Mouse (Mus musculus): ENCODE results near the gene Dlg2. TPM values are rescaled to one million over a fixed set of nuclear protein-coding genes. Genes with fewer than 3 reads are reported as not detected.
A peak's percentile ranks its signal among the peaks of the same experiment; 100 is the strongest.

The Dlg2 gene
- polyA plus RNA-seq, 1 experiment from 2014 or later: 18.6 TPM

DNA sequence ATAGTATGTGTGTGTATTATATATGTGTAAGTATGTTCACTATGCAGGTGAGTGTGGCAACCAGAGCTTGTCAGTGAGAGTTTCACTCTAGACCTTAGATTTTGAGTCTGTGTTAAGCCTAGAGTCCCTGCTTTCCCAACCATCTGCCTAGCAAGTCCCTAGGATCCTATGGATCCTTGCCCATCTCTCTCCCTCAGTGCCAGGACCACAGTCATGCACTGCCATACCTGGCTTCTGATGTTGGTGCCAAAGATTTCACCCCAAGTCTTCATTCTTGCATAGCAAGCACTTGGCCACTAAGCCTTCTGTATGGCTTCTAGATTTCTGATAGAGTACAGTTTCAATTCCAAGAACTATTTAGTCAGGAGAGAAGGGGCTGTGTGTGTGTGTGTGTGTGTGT is 1843.7 kb downstream of the Dlg2 start:
- H3K4me2 ChIP-seq: no peak overlapping the region
- H3K27me3 ChIP-seq: no peaks in the 10 kb centered on the region
- no peak overlapping the region for H3K4me3 ChIP-seq
- no peak overlapping the region for H3K27ac ChIP-seq
- H3K36me3 ChIP-seq: no peaks in the 10 kb centered on the region
- H3K9me3 ChIP-seq: no peaks in the 10 kb centered on the region
- no peak for ATAC-seq (ENCODE audit: low FRiP score)
- peaks cover 16% of the 10 kb centered on the region for H3K4me1 ChIP-seq (replicated peaks)
- no peak overlapping the region for H3K9ac ChIP-seq

DNA sequence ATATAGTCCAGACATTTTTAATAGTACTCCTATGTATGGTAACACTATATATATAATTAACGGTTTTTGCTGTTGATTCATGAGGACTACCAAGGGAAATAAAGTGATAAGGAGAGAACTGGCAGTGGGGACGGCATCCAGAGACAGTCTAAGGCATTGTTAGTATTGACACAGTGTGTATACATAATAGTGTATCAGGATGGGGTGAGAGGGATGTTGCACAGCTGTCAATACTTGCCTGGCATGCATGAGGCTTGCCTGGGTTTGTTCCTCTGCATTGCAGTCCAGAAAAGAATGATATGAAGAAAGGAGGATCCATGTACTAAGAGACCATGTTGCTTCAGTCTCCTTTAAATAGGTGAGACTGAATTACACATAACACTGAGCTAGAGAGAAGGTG is 1845.3 kb downstream of the Dlg2 start:
- no peak for ATAC-seq (ENCODE audit: low FRiP score)
- peak overlapping the region; percentile 60; the same call in 1 of the 2 replicates for H3K27ac ChIP-seq
- no peaks in the 10 kb centered on the region for H3K27me3 ChIP-seq
- WGBS: 72% methylated on average over 2 of the region's 2 CpGs
- H3K4me2 ChIP-seq: no peak overlapping the region
- peaks cover 16% of the 10 kb centered on the region for H3K4me1 ChIP-seq (replicated peaks)
- no peaks in the 10 kb centered on the region for H3K36me3 ChIP-seq
- H3K4me3 ChIP-seq: no peak overlapping the region
- no peaks in the 10 kb centered on the region for H3K9me3 ChIP-seq
- H3K9ac ChIP-seq: no peak overlapping the region

DNA sequence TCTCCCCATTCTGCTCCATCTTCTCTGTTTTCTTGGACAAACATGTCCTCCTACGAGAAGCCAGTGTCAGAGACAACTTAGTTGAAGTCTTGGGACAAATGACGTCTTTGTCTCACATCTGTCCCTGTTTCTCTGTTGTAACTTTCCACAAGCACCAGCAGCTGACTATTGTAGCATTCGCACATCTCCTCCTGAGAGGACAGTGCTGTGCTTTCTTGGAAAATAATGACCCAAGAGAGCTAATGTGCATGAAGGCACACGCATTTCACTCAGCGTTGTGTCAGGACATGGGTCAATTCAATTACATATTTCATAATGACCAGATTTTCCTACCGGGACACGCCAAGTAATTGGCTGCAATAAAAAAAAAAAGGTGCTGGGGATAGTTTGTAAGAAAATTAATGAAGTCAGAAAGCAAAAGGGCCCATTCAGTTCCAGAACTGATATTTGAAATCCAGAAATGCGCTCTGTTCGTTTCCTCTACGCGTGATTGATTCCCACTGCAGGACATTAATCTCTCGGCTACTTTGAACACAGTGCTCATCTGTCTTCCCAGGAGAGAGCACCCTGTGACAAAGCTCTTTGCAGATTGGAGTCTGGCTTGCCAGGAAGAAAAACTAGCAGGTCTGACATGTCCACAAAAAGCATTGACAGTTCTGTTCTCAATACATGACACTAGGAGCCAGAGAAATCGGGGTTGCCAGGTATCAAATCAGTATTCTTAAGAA is 1846.0 kb downstream of the Dlg2 start:
- 23% methylated on average over 13 of the region's 13 CpGs for WGBS
- Histone ChIP-seq H3K36me3 (no peaks in the 10 kb centered on the region), H3K9ac (no peak overlapping the region), H3K4me3 (no peak overlapping the region), H3K4me1 (replicated peaks) (peaks cover 16% of the 10 kb centered on the region), H3K9me3 (no peaks in the 10 kb centered on the region), H3K4me2 (no peak overlapping the region), H3K27ac (peak overlapping the region; percentile 60; the same call in 1 of the 2 replicates), H3K27me3 (no peaks in the 10 kb centered on the region)
- peak; percentile 61; the same call in 1 of the 2 replicates for ATAC-seq (ENCODE audit: low FRiP score)

DNA sequence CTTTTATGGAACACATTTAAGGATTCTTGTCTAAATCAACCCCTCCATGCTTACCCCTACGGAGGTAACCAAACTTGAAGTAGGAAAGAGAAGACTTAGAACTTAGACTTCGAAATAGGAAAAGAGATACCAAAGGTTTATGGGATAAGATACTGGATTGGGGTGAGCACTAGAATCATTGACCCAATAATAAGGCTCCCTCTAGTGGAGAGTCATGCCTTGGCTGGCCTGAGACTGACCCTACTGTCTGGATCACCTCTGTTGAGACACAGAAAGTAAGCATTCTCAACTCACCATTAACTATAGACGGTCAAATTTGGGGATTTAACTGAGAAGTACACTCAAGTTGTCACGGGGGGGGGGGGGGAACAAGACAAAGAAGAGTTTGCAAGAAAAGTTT is 1847.2 kb downstream of the Dlg2 start:
- no peak overlapping the region for H3K4me3 ChIP-seq
- H3K9ac ChIP-seq: no peak overlapping the region
- no peaks in the 10 kb centered on the region for H3K27me3 ChIP-seq
- peaks cover 16% of the 10 kb centered on the region for H3K4me1 ChIP-seq (replicated peaks)
- ATAC-seq (ENCODE audit: low FRiP score): no peak
- H3K27ac ChIP-seq: no peak overlapping the region
- H3K36me3 ChIP-seq: no peaks in the 10 kb centered on the region
- 56% methylated on average over 4 of the region's 4 CpGs for WGBS
- no peak overlapping the region for H3K4me2 ChIP-seq
- H3K9me3 ChIP-seq: no peaks in the 10 kb centered on the region

DNA sequence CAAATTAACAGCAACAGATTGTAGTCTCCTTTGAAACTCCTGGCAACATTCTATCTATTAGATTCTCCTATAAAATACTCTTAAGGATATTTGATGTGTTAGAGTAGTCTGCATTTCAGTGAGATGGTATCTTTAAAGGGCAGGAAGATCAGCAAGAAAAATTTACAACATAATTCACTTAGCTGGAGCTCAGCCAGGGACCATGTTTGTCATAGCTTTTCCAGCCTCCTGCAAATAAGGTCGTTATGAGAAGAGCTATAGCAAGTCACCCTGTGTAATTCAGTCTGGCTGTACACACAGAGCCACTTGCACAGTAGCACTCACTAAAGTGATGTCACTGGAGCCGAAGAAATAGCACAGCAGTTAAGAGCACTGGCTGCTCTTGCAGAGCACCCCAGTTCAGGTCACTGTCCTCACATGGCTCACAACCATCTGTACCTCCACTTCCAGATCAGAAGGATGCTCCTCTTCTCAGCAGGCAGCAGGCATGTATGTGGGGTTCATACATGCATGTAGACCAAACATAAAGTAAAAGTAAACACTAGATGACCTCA is 1850.9 kb downstream of the Dlg2 start:
- Histone ChIP-seq H3K36me3 (no peaks in the 10 kb centered on the region), H3K9me3 (no peaks in the 10 kb centered on the region), H3K4me2 (no peak overlapping the region), H3K9ac (no peak overlapping the region), H3K4me3 (no peak overlapping the region), H3K27ac (no peak overlapping the region), H3K4me1 (replicated peaks) (peaks cover 8% of the 10 kb centered on the region), H3K27me3 (no peaks in the 10 kb centered on the region)
- ATAC-seq (ENCODE audit: low FRiP score): no peak
- WGBS: 67% methylated on average over 2 of the region's 2 CpGs

DNA sequence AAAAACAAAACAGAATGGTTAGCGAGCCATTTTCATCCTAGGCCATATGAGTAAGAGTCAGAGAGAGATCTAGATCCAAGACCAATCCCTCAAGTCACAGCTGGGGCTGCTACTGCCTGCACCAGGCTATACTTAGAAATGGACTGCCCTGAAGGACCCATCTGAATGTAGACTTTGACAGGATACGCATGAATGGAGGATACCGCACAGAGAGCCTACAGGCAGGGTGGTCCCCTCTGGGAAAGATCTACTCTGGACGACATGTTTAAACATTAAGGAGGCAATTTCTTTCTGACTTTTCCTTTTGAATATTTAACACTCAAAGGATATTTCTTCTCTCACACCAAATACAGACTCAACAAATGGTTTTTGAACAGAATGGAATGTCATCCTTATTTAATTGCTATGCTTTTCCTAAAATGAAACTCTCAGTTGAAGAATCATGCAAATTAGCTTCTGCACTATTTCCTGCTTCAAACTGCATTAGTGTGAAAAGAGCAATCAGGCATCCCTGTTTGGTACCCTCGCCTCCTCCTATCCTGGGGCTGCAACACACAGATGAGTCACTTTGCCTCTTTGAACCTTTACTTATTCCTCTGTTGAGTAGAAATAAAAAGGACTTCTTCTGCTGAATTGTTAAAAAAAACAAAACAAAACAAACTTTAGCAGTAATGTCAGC is 1856.9 kb downstream of the Dlg2 start:
- Histone ChIP-seq H3K27ac (no peak overlapping the region), H3K4me3 (no peak overlapping the region), H3K4me2 (no peak overlapping the region), H3K36me3 (no peaks in the 10 kb centered on the region), H3K27me3 (no peaks in the 10 kb centered on the region), H3K9ac (no peak overlapping the region), H3K9me3 (no peaks in the 10 kb centered on the region), H3K4me1 (replicated peaks) (no peaks in the 10 kb centered on the region)
- WGBS: 78% methylated on average over 5 of the region's 5 CpGs
- ATAC-seq (ENCODE audit: low FRiP score): no peak

DNA sequence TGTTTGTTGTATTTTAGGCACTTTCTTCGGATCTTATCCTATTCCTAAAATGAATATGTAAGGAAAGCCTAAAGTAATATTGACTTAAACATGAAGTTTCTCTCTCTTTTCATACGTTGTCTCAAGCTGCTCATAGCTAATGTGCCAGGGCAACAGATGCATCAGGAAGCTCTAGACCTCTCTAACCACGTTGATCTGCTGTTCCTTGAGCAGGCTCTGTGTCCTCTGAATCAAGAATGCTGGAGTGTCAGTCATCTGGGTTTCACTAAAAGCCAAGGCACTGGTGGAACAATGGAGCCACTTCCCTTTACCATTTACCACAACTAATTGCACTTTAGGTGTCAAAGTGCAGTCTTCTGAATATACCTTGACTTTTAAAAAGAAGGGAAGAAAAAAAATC is 1880.1 kb downstream of the Dlg2 start:
- H3K9me3 ChIP-seq: no peaks in the 10 kb centered on the region
- H3K4me2 ChIP-seq: no peak overlapping the region
- no peak overlapping the region for H3K27ac ChIP-seq
- no peaks in the 10 kb centered on the region for H3K4me1 ChIP-seq (replicated peaks)
- ATAC-seq (ENCODE audit: low FRiP score): no peak
- 69% methylated on average over 3 of the region's 3 CpGs for WGBS
- no peaks in the 10 kb centered on the region for H3K36me3 ChIP-seq
- no peaks in the 10 kb centered on the region for H3K27me3 ChIP-seq
- no peak overlapping the region for H3K4me3 ChIP-seq
- no peak overlapping the region for H3K9ac ChIP-seq

DNA sequence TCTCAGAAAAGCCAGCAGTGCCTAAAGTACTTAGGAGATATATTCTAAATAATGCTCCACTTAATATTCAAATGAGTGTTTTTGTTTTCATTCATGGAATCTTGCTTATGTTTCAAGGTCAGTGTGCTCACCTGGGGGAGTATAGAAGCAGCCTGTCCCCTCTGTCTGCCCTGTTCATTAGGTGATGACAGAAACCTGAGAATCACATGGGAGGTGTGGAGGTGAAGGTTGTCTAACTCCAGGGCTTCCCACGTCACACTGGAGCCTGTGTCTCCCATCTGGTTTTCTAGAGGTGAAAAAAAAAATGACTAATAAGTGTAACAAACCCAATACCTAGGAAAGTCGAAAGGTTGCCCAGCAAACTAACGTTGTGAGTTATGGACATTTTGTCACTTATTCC is 1886.9 kb downstream of the Dlg2 start:
- H3K9ac ChIP-seq: no peak overlapping the region
- WGBS: 80% methylated on average over 3 of the region's 3 CpGs
- ATAC-seq (ENCODE audit: low FRiP score): no peak
- no peaks in the 10 kb centered on the region for H3K27me3 ChIP-seq
- H3K27ac ChIP-seq: no peak overlapping the region
- no peaks in the 10 kb centered on the region for H3K36me3 ChIP-seq
- H3K4me3 ChIP-seq: no peak overlapping the region
- H3K4me2 ChIP-seq: no peak overlapping the region
- H3K9me3 ChIP-seq: no peaks in the 10 kb centered on the region
- H3K4me1 ChIP-seq (replicated peaks): no peaks in the 10 kb centered on the region

DNA sequence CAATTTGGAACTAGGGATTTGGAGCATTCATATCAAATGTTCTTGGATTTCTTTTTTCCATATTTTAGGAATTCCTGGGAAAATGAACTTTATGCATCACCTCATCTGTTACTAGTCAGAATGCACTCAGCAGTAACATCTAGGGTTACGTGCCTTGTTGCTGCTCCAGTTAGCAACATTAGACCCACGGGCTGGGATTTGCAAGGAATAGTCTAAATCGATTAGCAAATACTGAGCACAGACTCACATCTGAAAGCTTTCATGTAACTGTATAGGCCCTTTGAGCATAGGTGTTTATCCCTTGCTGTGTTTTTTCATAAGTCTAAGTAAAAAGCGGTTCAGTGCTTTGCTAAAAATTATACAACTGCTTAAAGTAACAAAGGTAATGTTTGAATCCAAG is 1887.3 kb downstream of the Dlg2 start:
- Histone ChIP-seq H3K36me3 (no peaks in the 10 kb centered on the region), H3K4me1 (replicated peaks) (no peaks in the 10 kb centered on the region), H3K4me3 (no peak overlapping the region), H3K9me3 (no peaks in the 10 kb centered on the region), H3K27ac (no peak overlapping the region), H3K27me3 (no peaks in the 10 kb centered on the region), H3K9ac (no peak overlapping the region), H3K4me2 (no peak overlapping the region)
- WGBS: 88% methylated on average over 4 of the region's 4 CpGs
- no peak for ATAC-seq (ENCODE audit: low FRiP score)

DNA sequence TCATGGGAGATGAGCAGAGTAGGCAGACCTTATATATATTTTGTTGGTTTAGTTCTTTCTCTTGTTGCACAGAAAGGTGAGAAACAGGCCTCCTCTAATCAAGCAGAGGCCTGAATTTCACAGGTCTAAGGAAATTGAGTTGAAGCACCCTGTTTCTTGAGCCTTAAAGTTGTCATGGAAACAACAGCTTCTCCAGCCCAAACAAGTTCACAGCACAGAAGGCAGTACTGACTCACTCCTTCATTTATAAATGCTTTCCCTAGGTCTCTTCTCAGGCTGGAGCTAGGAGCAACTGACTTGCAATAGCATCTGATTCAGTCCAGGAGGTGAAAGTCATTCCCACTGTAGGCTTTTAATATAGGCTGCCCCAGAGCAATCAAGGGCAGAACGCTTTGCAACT is 1890.6 kb downstream of the Dlg2 start:
- Histone ChIP-seq H3K27me3 (no peaks in the 10 kb centered on the region), H3K9me3 (no peaks in the 10 kb centered on the region), H3K9ac (no peak overlapping the region), H3K4me1 (replicated peaks) (no peaks in the 10 kb centered on the region), H3K4me3 (no peak overlapping the region), H3K36me3 (no peaks in the 10 kb centered on the region), H3K4me2 (no peak overlapping the region), H3K27ac (no peak overlapping the region)
- 91% methylated on average over 1 of the region's 1 CpGs for WGBS
- ATAC-seq (ENCODE audit: low FRiP score): no peak

DNA sequence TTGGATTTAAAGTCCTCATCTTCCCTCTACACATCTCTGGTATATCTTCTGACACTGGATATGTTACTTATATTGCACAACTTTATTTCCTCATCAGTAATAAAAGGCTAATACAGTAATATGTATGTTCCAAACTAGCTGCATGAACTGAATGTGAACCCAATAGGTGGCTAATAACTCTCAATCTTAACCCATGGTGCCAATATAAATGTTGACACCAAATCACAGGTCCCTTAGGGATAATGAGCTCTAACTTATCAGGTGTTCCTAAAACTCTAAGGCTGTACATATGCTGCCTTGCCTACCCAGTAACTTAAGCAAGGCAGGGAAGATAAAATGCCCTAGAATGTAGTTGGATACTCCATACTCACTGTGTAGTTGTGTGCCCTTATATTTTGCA is 1894.0 kb downstream of the Dlg2 start:
- H3K36me3 ChIP-seq: no peaks in the 10 kb centered on the region
- no peak overlapping the region for H3K27ac ChIP-seq
- no peak overlapping the region for H3K9ac ChIP-seq
- no peaks in the 10 kb centered on the region for H3K27me3 ChIP-seq
- peaks cover 6% of the 10 kb centered on the region for H3K4me1 ChIP-seq (replicated peaks)
- no peak overlapping the region for H3K4me2 ChIP-seq
- no peaks in the 10 kb centered on the region for H3K9me3 ChIP-seq
- no peak for ATAC-seq (ENCODE audit: low FRiP score)
- no peak overlapping the region for H3K4me3 ChIP-seq

DNA sequence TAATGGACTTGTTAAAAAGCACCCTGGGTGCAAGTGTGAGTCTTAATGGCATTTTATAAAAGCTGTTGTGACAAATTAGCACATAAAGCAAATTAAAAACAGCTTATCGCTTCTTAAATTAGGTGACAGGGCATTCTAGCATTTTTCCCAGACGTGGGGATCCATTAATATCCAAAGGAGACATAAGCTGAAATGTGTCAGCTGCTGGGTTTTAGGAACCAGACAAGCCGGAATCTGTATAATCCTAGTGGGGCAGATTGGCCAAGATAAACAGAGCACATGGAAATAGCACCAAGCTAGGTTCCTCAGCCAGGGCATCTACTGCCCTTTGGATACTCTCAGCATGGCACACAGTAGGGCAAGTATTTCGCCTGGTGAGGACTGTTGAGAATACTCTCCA is 1895.2 kb downstream of the Dlg2 start:
- WGBS: 69% methylated on average over 4 of the region's 4 CpGs
- ATAC-seq (ENCODE audit: low FRiP score): 0 out of 2 replicates have a peak, but pooled peaks have one; percentile 22
- no peak overlapping the region for H3K27ac ChIP-seq
- no peak overlapping the region for H3K9ac ChIP-seq
- H3K4me3 ChIP-seq: no peak overlapping the region
- peaks cover 6% of the 10 kb centered on the region for H3K4me1 ChIP-seq (replicated peaks)
- no peaks in the 10 kb centered on the region for H3K27me3 ChIP-seq
- no peak overlapping the region for H3K4me2 ChIP-seq
- no peaks in the 10 kb centered on the region for H3K36me3 ChIP-seq
- H3K9me3 ChIP-seq: no peaks in the 10 kb centered on the region

DNA sequence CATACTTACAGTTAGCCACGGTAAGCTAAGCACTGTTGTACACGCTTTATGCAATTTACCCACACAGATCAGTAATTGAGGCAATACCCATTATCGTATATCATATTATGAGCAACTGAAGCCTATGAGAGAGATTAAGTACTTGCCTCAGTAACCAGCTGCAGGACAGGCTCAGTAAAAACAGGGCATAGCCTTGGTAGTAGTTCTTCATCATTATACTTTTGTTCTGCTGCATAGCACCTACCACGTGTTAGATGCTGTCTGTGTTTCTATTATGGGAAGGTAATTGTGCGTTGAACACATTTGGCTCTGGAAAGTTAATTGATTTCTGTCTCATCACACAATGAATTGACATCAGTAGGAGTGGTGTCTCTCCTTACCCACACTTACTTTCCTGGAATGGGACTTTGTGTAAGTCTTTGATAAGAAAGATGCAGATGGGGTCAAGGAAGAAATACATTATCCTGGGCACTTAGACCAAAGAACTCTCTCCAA is 1897.4 kb downstream of the Dlg2 start:
- WGBS: 63% methylated on average over 5 of the region's 5 CpGs
- Histone ChIP-seq H3K27me3 (no peaks in the 10 kb centered on the region), H3K4me3 (no peak overlapping the region), H3K9ac (no peak overlapping the region), H3K36me3 (no peaks in the 10 kb centered on the region), H3K9me3 (no peaks in the 10 kb centered on the region), H3K4me1 (replicated peaks) (peaks cover 6% of the 10 kb centered on the region), H3K27ac (no peak overlapping the region), H3K4me2 (no peak overlapping the region)
- ATAC-seq (ENCODE audit: low FRiP score): 0 out of 2 replicates have a peak, but pooled peaks have one; percentile 23
